8 mouse cellular contexts compared by ENCODE assay signal in the genomic region with DNA sequence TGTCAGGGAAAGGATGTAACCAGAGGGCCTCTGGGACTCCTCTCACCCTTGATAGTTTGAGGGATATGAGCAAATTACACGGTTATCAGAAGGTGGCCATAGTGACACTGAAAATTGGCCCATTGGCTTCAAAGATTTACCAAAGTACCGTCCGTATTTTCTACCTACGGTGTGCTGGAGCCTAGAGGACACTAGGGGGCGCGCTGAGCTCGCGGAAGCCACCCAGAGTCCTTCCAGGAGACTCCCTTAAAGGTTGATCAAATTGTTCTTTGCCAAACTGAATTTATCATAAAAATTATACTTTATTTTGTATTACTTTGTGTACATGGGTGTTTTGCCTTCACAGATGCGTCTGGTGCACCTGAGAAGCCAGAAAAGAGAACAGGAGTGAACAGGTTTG. TPM values are rescaled to one million over a fixed set of nuclear protein-coding genes. Genes with fewer than 3 reads are reported as not detected.
DNase-seq lines count a peak whose midpoint lies in the region; TF ChIP-seq lines count a peak whose summit lies in the region.

No protein-coding gene starts in this region.

- H3K4me1 ChIP-seq in CH12.LX (ENCODE audit: control insufficient read depth in 1 of 2, insufficient read depth in 2 of 2) = peaks cover 0 to 3% of the 10 kb centered on the region in 2 experiments; a peak in 1 of 4 replicates

- TF ChIP-seq RAD21 in CH12.LX (IDR thresholded peaks at IDR 0.05; ENCODE audit: low read depth, low read length) = peak; percentile 95

- no peaks in the 10 kb centered on the region for H3K36me3 ChIP-seq in CH12.LX (replicated peaks in 1 of 2; ENCODE audit: control insufficient read depth in 1 of 2, insufficient read depth in 1 of 2, low read length in 1 of 2)

- H3K4me2 ChIP-seq in CH12.LX (ENCODE audit: insufficient read depth, low read depth, poor library complexity, severe bottlenecking) = peak overlapping the region; percentile 44

- no peaks in the 10 kb centered on the region for H3K79me2 ChIP-seq in CH12.LX (replicated peaks; ENCODE audit: control insufficient read depth, extremely low read depth, insufficient read depth, poor library complexity, severe bottlenecking)

- H3K9ac ChIP-seq in CH12.LX (ENCODE audit: insufficient read depth, low read depth) = no peak overlapping the region

- peak; percentile 31 for DNase-seq in cerebellum, adult 11 months
- no peak for DNase-seq in cerebellum, adult 11-12 months
- DNase-seq in CH12.LX (ENCODE audit: extremely low read depth) = peak; percentile 50
- peak; percentile 40 for DNase-seq in c-Kit-positive CD71-positive TER-119-positive erythroid progenitor cells, embryonic 14.5 days (ENCODE audit: low spot score)
- DNase-seq in gastrocnemius, postnatal 10 days = peak; percentile 67
- DNase-seq in layer of hippocampus, adult 18-20 months (ENCODE audit: low spot score in 2 of 2) = peak; percentile 9 to 65
- DNase-seq in lung, postnatal 4 days = peak; percentile 43 to 69
- DNase-seq in spleen, postnatal 10 days (ENCODE audit: low spot score in 2 of 2) = peak; percentile 30 to 72

- in situ Hi-C loops in CH12.LX (cut with MboI; ENCODE audit: low pct_ligation_motif_present, low pct_unique_long_range_greater_than_20kb, low sequenced_read_pairs) = no loop called here

- H3K9me3 ChIP-seq in CH12.LX (replicated peaks; ENCODE audit: low read length) = no peaks in the 10 kb centered on the region

- no peak for TF ChIP-seq EP300 in CH12.LX (IDR thresholded peaks at IDR 0.05; ENCODE audit: low read length)

- dilution Hi-C loops in CH12.LX (cut with MboI; ENCODE audit: extremely low pct_ligation_motif_present, extremely low pct_unique_long_range_greater_than_20kb, low sequenced_read_pairs) = no loop called here

- H3K27me3 ChIP-seq in CH12.LX (replicated peaks) = no peaks in the 10 kb centered on the region

- peak overlapping the region in 1 of 3 experiments; percentile 3 for H3K4me3 ChIP-seq in CH12.LX (replicated peaks in 1 of 3; ENCODE audit: low read depth in 2 of 3, low read length in 2 of 3, poor library complexity in 1 of 3)

- peak; percentile 82 to 98 for TF ChIP-seq CTCF in CH12.LX (conservative IDR thresholded peaks at IDR 0.05 in 1 of 2, IDR thresholded peaks at IDR 0.05 in 1 of 2; ENCODE audit: low read depth in 2 of 2, low read length in 2 of 2)

- no peak overlapping the region for H3K27ac ChIP-seq in CH12.LX (ENCODE audit: insufficient read depth, low read depth)

- TF ChIP-seq POLR2A in CH12.LX (IDR thresholded peaks at IDR 0.05; ENCODE audit: low read depth, low read length) = no peak

TF ChIP-seq in CH12.LX, 34 proteins besides CTCF, POLR2A, EP300 and RAD21:
- TF ChIP-seq SIN3A (IDR thresholded peaks at IDR 0.05; ENCODE audit: low read length) = no peak
- peak; percentile 78 for TF ChIP-seq SMC3 (IDR thresholded peaks at IDR 0.05; ENCODE audit: low read depth, low read length)
- TF ChIP-seq USF2 (conservative IDR thresholded peaks at IDR 0.05; ENCODE audit: low read depth, low read length) = no peak
- no peak for TF ChIP-seq ETS1 (conservative IDR thresholded peaks at IDR 0.05; ENCODE audit: low read depth, low read length)

RNA-seq across cellular contexts. Expression of a gene that starts 14.2 kb away (rescaled TPM):
- total RNA-seq in CH12.LX (2012; rRNA removed) (2.2 and 2.4 TPM in 2 replicates), CH12.LX (2014; rRNA removed) (0.62 and 0.93 TPM in 2 replicates)
- polyA plus RNA-seq in CH12.LX (2012; ENCODE audit: insufficient read length, low read depth) = 60.0 and 83.0 TPM in 2 replicates
- total RNA-seq in gastrocnemius, postnatal 10 days (2021) = under 1 TPM; 0.14 to 0.52 TPM
- total RNA-seq in layer of hippocampus, adult 18-20 months (2021) = under 1 TPM; 0.10 to 0.15 TPM

RNA-seq across cellular contexts. Expression of a gene that starts 21.8 kb away (rescaled TPM):
- total RNA-seq in CH12.LX (2012; rRNA removed) = 0.13 and 0.17 TPM in 2 replicates
- not detected in 2 replicates for total RNA-seq in CH12.LX (2014; rRNA removed)
- 0.38 TPM in 1 of 2 replicates, not detected in the other for polyA plus RNA-seq in CH12.LX (2012; ENCODE audit: insufficient read length, low read depth)
- total RNA-seq in gastrocnemius, postnatal 10 days (2021) = not detected
- total RNA-seq in layer of hippocampus, adult 18-20 months (2021) = under 1 TPM; 0.22 to 0.23 TPM

RNA-seq across cellular contexts. Expression of a gene that starts 32.6 kb away (rescaled TPM):
- total RNA-seq in CH12.LX (2012; rRNA removed) = 37.7 and 46.0 TPM in 2 replicates
- total RNA-seq in CH12.LX (2014; rRNA removed) = 35.3 and 38.4 TPM in 2 replicates
- 25.3 and 29.7 TPM in 2 replicates for polyA plus RNA-seq in CH12.LX (2012; ENCODE audit: insufficient read length, low read depth)
- 10 to 100 TPM; 11.6 to 13.6 TPM for total RNA-seq in gastrocnemius, postnatal 10 days (2021)
- 1 to 10 TPM; 4.5 to 5.7 TPM for total RNA-seq in layer of hippocampus, adult 18-20 months (2021)

RNA-seq across cellular contexts. Expression of a gene that starts 32.8 kb away (rescaled TPM):
- total RNA-seq in CH12.LX (2012; rRNA removed) = 11.5 and 13.0 TPM in 2 replicates
- 5.2 and 8.0 TPM in 2 replicates for total RNA-seq in CH12.LX (2014; rRNA removed)
- polyA plus RNA-seq in CH12.LX (2012; ENCODE audit: insufficient read length, low read depth) = 11.3 and 12.7 TPM in 2 replicates
- total RNA-seq in gastrocnemius, postnatal 10 days (2021) = 1 to 10 TPM; 5.0 to 6.8 TPM
- 10 to 100 TPM in 1 of 2 experiments, 1 to 10 TPM in 1; 9.5 to 12.0 TPM for total RNA-seq in layer of hippocampus, adult 18-20 months (2021)

RNA-seq across cellular contexts. Expression of a gene that starts 45.1 kb away (rescaled TPM):
- total RNA-seq in CH12.LX (2012; rRNA removed) = 48.5 and 66.0 TPM in 2 replicates
- 30.9 and 40.9 TPM in 2 replicates for total RNA-seq in CH12.LX (2014; rRNA removed)
- polyA plus RNA-seq in CH12.LX (2012; ENCODE audit: insufficient read length, low read depth) = 104 and 117 TPM in 2 replicates
- 1 to 10 TPM in 1 of 2 experiments, under 1 TPM in 1; 0.68 to 1.4 TPM for total RNA-seq in gastrocnemius, postnatal 10 days (2021)
- total RNA-seq in layer of hippocampus, adult 18-20 months (2021) = under 1 TPM; 0.54 to 0.63 TPM
